Mouse (Mus musculus) lung, postnatal 36 days (tissue): Measurements from ENCODE around the gene Nrarp.

ENCODE experiments used
- DNase-seq: peaks from one replicate; pipeline ENCODE4 v3.0.0; 2022; ENCODE audit warnings: mixed read lengths

Gene Nrarp

DNA sequence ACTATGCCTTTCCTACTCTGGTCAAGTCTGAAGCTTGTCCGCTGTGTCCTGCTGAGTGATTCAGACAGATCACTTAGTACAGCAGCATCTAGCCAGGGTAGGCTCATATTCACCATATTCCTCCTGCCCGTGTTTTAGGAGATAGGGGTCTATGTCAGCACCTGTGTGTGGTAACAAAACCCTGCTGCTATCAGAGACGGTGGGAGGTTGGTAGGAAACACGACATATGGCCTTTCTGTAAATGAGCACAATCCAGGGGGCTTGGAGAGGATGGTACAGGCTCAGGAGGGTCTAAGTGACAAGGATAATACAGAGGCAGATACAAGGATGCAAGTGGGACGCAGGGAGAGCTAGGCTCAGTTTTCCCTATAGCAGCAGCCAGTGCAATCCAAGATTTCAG is 49.0 kb downstream of the Nrarp start:
- no peak for DNase-seq

DNA sequence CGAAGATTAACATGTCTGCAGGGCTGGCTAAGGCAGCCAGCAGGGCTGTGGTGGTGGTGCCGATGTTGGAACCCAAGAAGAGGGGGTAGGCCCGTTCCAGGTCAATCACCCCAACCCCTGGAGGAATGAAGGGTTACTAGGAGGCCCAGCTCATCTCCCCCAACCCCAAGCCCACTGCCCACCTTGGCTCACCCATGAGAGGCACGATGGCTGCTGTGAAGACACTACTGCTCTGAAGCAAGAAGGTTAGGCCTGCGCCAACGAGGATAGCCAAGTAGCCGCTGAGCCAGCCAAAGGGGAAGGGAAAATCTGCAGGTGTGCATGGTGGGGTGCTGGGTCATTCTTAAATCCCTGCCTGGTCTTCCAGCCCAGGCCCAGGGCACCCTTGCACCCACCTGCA is 50.0 kb downstream of the Nrarp start:
- DNase-seq = no peak

DNA sequence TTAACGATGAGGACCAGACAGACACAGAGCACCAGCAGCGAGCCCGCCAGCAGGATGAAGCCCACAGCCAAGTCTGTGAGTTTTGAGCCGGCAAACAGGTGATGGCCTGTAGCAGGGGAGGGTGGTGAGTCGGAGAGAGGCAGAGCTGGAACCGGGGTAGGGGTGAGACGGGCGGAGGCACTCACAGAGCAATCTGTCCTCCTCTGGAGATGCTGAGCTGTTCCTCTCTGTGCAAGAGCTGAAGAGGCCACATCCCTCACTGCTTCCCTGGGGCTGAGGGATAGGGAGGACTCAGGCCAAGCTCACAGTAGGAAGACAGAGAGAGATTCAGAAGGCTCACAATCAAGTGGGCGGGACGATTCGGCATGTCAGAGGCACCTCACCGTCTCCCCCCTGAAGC is 50.5 kb downstream of the Nrarp start:
- DNase-seq = no peak
